Mouse (Mus musculus) lung, postnatal 0 days (tissue): Measurements from ENCODE around the gene Nav1.

Source experiments
- CTCF ChIP-seq: IDR thresholded peaks from 2 replicates; pipeline ENCODE4 v1.5.1; 2016; ENCODE audit warnings: antibody characterized with exemption, mild to moderate bottlenecking
- EP300 ChIP-seq: IDR thresholded peaks from 2 replicates; pipeline ENCODE4 v1.6.1; 2016; ENCODE audit warnings: antibody characterized with exemption, mild to moderate bottlenecking, control low read depth

DNA sequence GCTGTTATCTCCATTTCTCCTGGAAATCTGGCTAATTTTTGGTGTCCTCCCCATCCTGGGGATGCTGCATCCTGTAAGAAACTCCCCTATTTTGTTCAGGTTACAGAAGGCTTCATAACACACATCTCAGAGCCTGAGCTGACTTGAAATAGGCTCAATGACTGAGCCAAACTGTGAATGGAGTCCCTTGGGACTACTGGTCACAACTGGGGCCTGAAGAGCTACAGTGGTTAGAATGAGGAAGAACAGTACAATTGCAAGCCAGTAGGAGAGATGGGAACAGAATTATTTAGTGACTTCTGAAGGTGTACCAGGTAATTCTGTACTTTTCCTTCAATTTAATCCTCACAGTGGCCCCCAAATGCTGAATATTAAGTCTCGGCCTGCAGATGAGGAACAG lies 31.7 kb downstream of the Nav1 start:
- TF ChIP-seq CTCF, result no peak
- no peak for TF ChIP-seq EP300
